Comparison of ENCODE assay signal across 22 mouse cellular contexts in genomic region chr3:37956543-37956942, GRCm38 (mm10).
DNase-seq lines count a peak whose midpoint lies in the region; ATAC-seq and TF ChIP-seq lines count a peak whose summit lies in the region.
"Had no signal": no experiment of that assay in that cellular context is flagged by ENCODE, and none has a peak within 500 bp of the region (broad histone marks: within the 10 kb centered on the region; RNA-seq: fewer than 3 reads in every experiment).

No protein-coding gene starts in this region.

- peaks cover 0 to 4% of the 10 kb centered on the region in 2 experiments; a peak in 2 of 4 replicates for H3K4me1 ChIP-seq in MEL (ENCODE audit: control insufficient read depth in 1 of 2, insufficient read depth in 2 of 2, low read length in 2 of 2)
- H3K4me1 ChIP-seq: forebrain, embryonic 13.5 days; forebrain, embryonic 15.5 days had no signal

- ATAC-seq in granulocyte monocyte progenitor cell, adult 5-6 weeks (replicated peaks; ENCODE audit: poor library complexity, severe bottlenecking) = peak; percentile 94
- ATAC-seq in megakaryocyte, adult 5-6 weeks (ENCODE audit: poor library complexity, severe bottlenecking) = peak; percentile 84
- ATAC-seq: forebrain, embryonic 13.5 days; forebrain, embryonic 15.5 days; forebrain, postnatal 0 days had no signal

- H3K36me3 ChIP-seq in MEL (ENCODE audit: control insufficient read depth in 1 of 2, insufficient read depth in 2 of 2, low read length in 2 of 2) = peaks cover 0 to 3% of the 10 kb centered on the region in 2 experiments; a peak in 1 of 4 replicates
- H3K36me3 ChIP-seq: embryonic facial prominence, embryonic 10.5 days; embryonic facial prominence, embryonic 12.5 days; forebrain, embryonic 15.5 days had no signal

- H3K79me2 ChIP-seq in MEL (ENCODE audit: control insufficient read depth, insufficient read depth, low read length, poor library complexity) = no peaks in the 10 kb centered on the region

- no peak overlapping the region for H3K9ac ChIP-seq in MEL (ENCODE audit: control insufficient read depth, low read depth, low read length, poor library complexity, severe bottlenecking)
- H3K9ac ChIP-seq: embryonic facial prominence, embryonic 12.5 days; forebrain, embryonic 13.5 days; forebrain, embryonic 15.5 days; forebrain, postnatal 0 days had no signal

- TF ChIP-seq CTCF in MEL (IDR thresholded peaks at IDR 0.05 in 2 of 3, conservative IDR thresholded peaks at IDR 0.05 in 1 of 3; ENCODE audit: control insufficient read depth in 1 of 3, insufficient read depth in 1 of 3, low read depth in 2 of 3, low read length in 3 of 3, poor library complexity in 1 of 3, severe bottlenecking in 1 of 3) = no peak
- no peak for TF ChIP-seq CTCF in layer of hippocampus, adult 2 months (conservative IDR thresholded peaks at IDR 0.05)

- DNase-seq in MEL (ENCODE audit: low read depth, low spot score) (peak; percentile 67), MEL-GATA-1-ER (ENCODE audit: extremely low read depth, low read depth) (peak; percentile 34)
- DNase-seq in left cerebral cortex, adult 9 months (ENCODE audit: low spot score in 2 of 2) = no peak
- DNase-seq in lung, postnatal 25 days (ENCODE audit: low spot score) = no peak
- DNase-seq in layer of hippocampus, adult 18-20 months (ENCODE audit: low spot score in 2 of 2) = no peak
- no peak for DNase-seq in layer of hippocampus, adult 2 months (ENCODE audit: low spot score in 2 of 2)
- DNase-seq: adrenal gland, adult 2 months; adrenal gland, postnatal 10 days; adrenal gland, postnatal 25 days; cerebellum, adult 11 months; cerebellum, adult 18-20 months; cerebellum, adult 8-10 months; cerebellum, adult 9-11 months; cerebellum, postnatal 14 days; cerebellum, postnatal 36 days; forebrain, postnatal 0 days had no signal

- H3K4me3 ChIP-seq in MEL (ENCODE audit: control insufficient read depth in 1 of 2, insufficient read depth in 1 of 2, low read depth in 2 of 2, low read length in 2 of 2) = no peak overlapping the region
- no peak overlapping the region for H3K4me3 ChIP-seq in layer of hippocampus, adult 2 months
- H3K4me3 ChIP-seq: embryonic facial prominence, embryonic 10.5 days; embryonic facial prominence, embryonic 12.5 days; forebrain, embryonic 13.5 days; forebrain, embryonic 15.5 days had no signal

- H3K9me3 ChIP-seq in MEL (replicated peaks; ENCODE audit: insufficient read depth, low read length) = no peaks in the 10 kb centered on the region
- H3K9me3 ChIP-seq: embryonic facial prominence, embryonic 12.5 days; forebrain, embryonic 13.5 days; forebrain, embryonic 15.5 days had no signal

- no peak for TF ChIP-seq POLR2A in MEL (IDR thresholded peaks at IDR 0.05; ENCODE audit: control insufficient read depth in 1 of 2, insufficient read depth in 1 of 2, low read depth in 1 of 2, low read length in 2 of 2, poor library complexity in 1 of 2)

- no peaks in the 10 kb centered on the region for H3K27me3 ChIP-seq in MEL (ENCODE audit: control insufficient read depth in 1 of 2, insufficient read depth in 2 of 2, low read length in 2 of 2)
- H3K27me3 ChIP-seq: embryonic facial prominence, embryonic 12.5 days; forebrain, embryonic 13.5 days; forebrain, embryonic 15.5 days had no signal

- no peak overlapping the region for H3K27ac ChIP-seq in MEL (ENCODE audit: control insufficient read depth, low read depth, low read length)
- H3K27ac ChIP-seq in layer of hippocampus, adult 2 months = no peak overlapping the region
- H3K27ac ChIP-seq: embryonic facial prominence, embryonic 10.5 days; embryonic facial prominence, embryonic 12.5 days; forebrain, embryonic 13.5 days; forebrain, embryonic 15.5 days had no signal

- TF ChIP-seq RAD21 in MEL (IDR thresholded peaks at IDR 0.05; ENCODE audit: low read depth, low read length) = no peak

- TF ChIP-seq EP300 in MEL (IDR thresholded peaks at IDR 0.05; ENCODE audit: low read depth in 1 of 2, low read length in 2 of 2) = peak; percentile 65 to 71

TF ChIP-seq in MEL, 35 proteins besides CTCF, POLR2A, EP300 and RAD21:
- TF ChIP-seq ZC3H11A (IDR thresholded peaks at IDR 0.05; ENCODE audit: low read depth, low read length) (no peak), GATA1 (IDR thresholded peaks at IDR 0.05; ENCODE audit: low read depth, low read length) (peak; percentile 86), BHLHE40 (IDR thresholded peaks at IDR 0.05; ENCODE audit: borderline replicate concordance, low read depth, low read length) (no peak), GABPA (IDR thresholded peaks at IDR 0.05; ENCODE audit: low read depth, low read length) (no peak), CHD1 (IDR thresholded peaks at IDR 0.05; ENCODE audit: low read depth, low read length) (no peak), HCFC1 (IDR thresholded peaks at IDR 0.05; ENCODE audit: low read depth, low read length) (no peak), MXI1 (IDR thresholded peaks at IDR 0.05; ENCODE audit: low read depth, low read length) (no peak), RCOR1 (IDR thresholded peaks at IDR 0.05; ENCODE audit: low read depth, low read length) (0 out of 2 replicates have a peak, but pooled peaks have one; percentile 36), CHD2 (IDR thresholded peaks at IDR 0.05; ENCODE audit: low read length) (no peak)

Comparison
In these comparisons a context has a peak if more than half of its experiments do, and no peak if none do; other contexts are left out.
1. DNase-seq: peak in MEL (single experiment) and MEL-GATA-1-ER (single experiment); none in left cerebral cortex, adult 9 months (0 of 2), lung, postnatal 25 days (single experiment), layer of hippocampus, adult 18-20 months (0 of 2) and layer of hippocampus, adult 2 months (0 of 2).